Mouse (Mus musculus): ENCODE results near the gene Klhl24.

DNA sequence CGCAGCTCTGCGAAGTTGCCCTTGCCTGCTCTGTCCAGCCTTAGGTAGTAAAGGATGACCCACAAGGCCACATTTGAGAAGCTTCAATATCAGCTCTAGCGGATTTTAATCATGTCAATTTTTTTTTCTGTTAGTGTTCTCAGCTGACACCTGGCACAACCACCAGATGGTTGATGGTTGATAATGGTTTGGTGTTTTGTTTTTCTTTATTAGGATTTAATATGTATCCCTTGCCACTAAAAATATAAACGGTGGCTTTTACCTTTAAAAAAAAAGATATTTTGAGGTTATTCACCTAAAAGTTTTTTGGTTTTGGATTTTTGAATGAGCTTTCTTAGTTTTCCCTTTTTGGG is 1.0 kb downstream of the Klhl24 start:
- TF ChIP-seq CTCF (IDR thresholded peaks at IDR 0.05) (no peak), EP300 (IDR thresholded peaks at IDR 0.05) (no peak)
